Mouse (Mus musculus): ENCODE measurements around the gene Cav3. TPM values are rescaled to one million over a fixed set of nuclear protein-coding genes. Genes with fewer than 3 reads are reported as not detected.

The Cav3 gene
- total and polyA plus RNA-seq, 3 experiments, result not detected

GRCm38 (mm10) chr6:112493371-112493770, 34.1 kb downstream of the Cav3 start:
- Histone ChIP-seq H3K9me3 (replicated peaks; ENCODE audit: low read length) (peaks cover 16% of the 10 kb centered on the region), H3K79me2 (replicated peaks; ENCODE audit: control insufficient read depth, extremely low read depth, insufficient read depth, poor library complexity, severe bottlenecking) (no peaks in the 10 kb centered on the region), H3K27ac (ENCODE audit: insufficient read depth, low read depth) (no peak overlapping the region), H3K27me3 (replicated peaks) (peaks cover 8% of the 10 kb centered on the region), H3K9ac (ENCODE audit: insufficient read depth, low read depth) (no peak overlapping the region), H3K36me3 (replicated peaks in 1 of 2; ENCODE audit: control insufficient read depth in 1 of 2, insufficient read depth in 1 of 2, low read length in 1 of 2) (no peaks in the 10 kb centered on the region), H3K4me3 (replicated peaks in 1 of 3; ENCODE audit: low read depth in 2 of 3, low read length in 2 of 3, poor library complexity in 1 of 3) (no peak overlapping the region), H3K4me1 (ENCODE audit: control insufficient read depth in 1 of 2, insufficient read depth in 2 of 2) (no peaks in the 10 kb centered on the region), H3K4me2 (ENCODE audit: insufficient read depth, low read depth, poor library complexity, severe bottlenecking) (no peak overlapping the region)
- in situ Hi-C loops (cut with MboI; ENCODE audit: low pct_ligation_motif_present, low pct_unique_long_range_greater_than_20kb, low sequenced_read_pairs) (no loop called here), dilution Hi-C loops (cut with MboI; ENCODE audit: extremely low pct_ligation_motif_present, extremely low pct_unique_long_range_greater_than_20kb, low sequenced_read_pairs) (no loop called here)
- no peak for DNase-seq (ENCODE audit: extremely low read depth)
- TF ChIP-seq ZKSCAN1 (IDR thresholded peaks at IDR 0.05; ENCODE audit: borderline replicate concordance, low read depth, low read length), result no peak

GRCm38 (mm10) chr6:112494620-112495081, 35.3 kb downstream of the Cav3 start:
- Histone ChIP-seq H3K27me3 (replicated peaks) (peaks cover 8% of the 10 kb centered on the region), H3K27ac (ENCODE audit: insufficient read depth, low read depth) (no peak overlapping the region), H3K79me2 (replicated peaks; ENCODE audit: control insufficient read depth, extremely low read depth, insufficient read depth, poor library complexity, severe bottlenecking) (no peaks in the 10 kb centered on the region), H3K4me1 (ENCODE audit: control insufficient read depth in 1 of 2, insufficient read depth in 2 of 2) (no peaks in the 10 kb centered on the region), H3K4me3 (replicated peaks in 1 of 3; ENCODE audit: low read depth in 2 of 3, low read length in 2 of 3, poor library complexity in 1 of 3) (no peak overlapping the region), H3K36me3 (replicated peaks in 1 of 2; ENCODE audit: control insufficient read depth in 1 of 2, insufficient read depth in 1 of 2, low read length in 1 of 2) (no peaks in the 10 kb centered on the region), H3K9me3 (replicated peaks; ENCODE audit: low read length) (peaks cover 7% of the 10 kb centered on the region), H3K9ac (ENCODE audit: insufficient read depth, low read depth) (no peak overlapping the region), H3K4me2 (ENCODE audit: insufficient read depth, low read depth, poor library complexity, severe bottlenecking) (no peak overlapping the region)
- in situ Hi-C loops (cut with MboI; ENCODE audit: low pct_ligation_motif_present, low pct_unique_long_range_greater_than_20kb, low sequenced_read_pairs), result no loop called here
- no peak for DNase-seq (ENCODE audit: extremely low read depth)
- TF ChIP-seq BHLHE40 (IDR thresholded peaks at IDR 0.05; ENCODE audit: low read depth, low read length) (no peak), ETS1 (conservative IDR thresholded peaks at IDR 0.05; ENCODE audit: low read depth, low read length) (no peak), USF2 (conservative IDR thresholded peaks at IDR 0.05; ENCODE audit: low read depth, low read length) (no peak), HCFC1 (IDR thresholded peaks at IDR 0.05; ENCODE audit: low read depth, low read length) (no peak), UBTF (IDR thresholded peaks at IDR 0.05; ENCODE audit: low read depth, low read length) (no peak), ZKSCAN1 (IDR thresholded peaks at IDR 0.05; ENCODE audit: borderline replicate concordance, low read depth, low read length) (no peak), MAX (IDR thresholded peaks at IDR 0.05; ENCODE audit: low read length) (no peak), TBP (conservative IDR thresholded peaks at IDR 0.05; ENCODE audit: low read depth, low read length) (no peak), KAT2A (IDR thresholded peaks at IDR 0.05; ENCODE audit: insufficient replicate concordance, low read length) (no peak), ZMIZ1 (IDR thresholded peaks at IDR 0.05; ENCODE audit: low read depth, low read length) (no peak), MEF2A (IDR thresholded peaks at IDR 0.05; ENCODE audit: borderline replicate concordance, low read depth, low read length) (no peak), SIN3A (IDR thresholded peaks at IDR 0.05; ENCODE audit: low read length) (no peak), ELF1 (IDR thresholded peaks at IDR 0.05; ENCODE audit: low read depth, low read length) (no peak), IRF4 (IDR thresholded peaks at IDR 0.05; ENCODE audit: low read depth, low read length) (no peak), ZNF384 (IDR thresholded peaks at IDR 0.05; ENCODE audit: low read depth, low read length) (no peak), MYC (IDR thresholded peaks at IDR 0.05; ENCODE audit: low read depth, low read length) (no peak)
- dilution Hi-C loops (cut with MboI; ENCODE audit: extremely low pct_ligation_motif_present, extremely low pct_unique_long_range_greater_than_20kb, low sequenced_read_pairs), result no loop called here
